Comparison of ENCODE assay signal across 8 mouse cellular contexts in genomic region chr2:161470025-161470424, GRCm38 (mm10).
DNase-seq lines count a peak whose midpoint lies in the region; ATAC-seq and TF ChIP-seq lines count a peak whose summit lies in the region.

No protein-coding gene starts in this region.

- H3K27me3 ChIP-seq in hindbrain, embryonic 14.5 days (ENCODE audit: control insufficient read depth, insufficient read depth, low read length): no peaks in the 10 kb centered on the region
- no peaks in the 10 kb centered on the region for H3K27me3 ChIP-seq in hindbrain, embryonic 12.5 days
- H3K27me3 ChIP-seq in E14TG2a.4 (ENCODE audit: insufficient read depth, low read length): no peaks in the 10 kb centered on the region
- no peaks in the 10 kb centered on the region for H3K27me3 ChIP-seq in hindbrain, embryonic 16.5 days (replicated peaks; ENCODE audit: control insufficient read depth, insufficient read depth, low read length)

- no peak overlapping the region for H3K4me3 ChIP-seq in hindbrain, embryonic 14.5 days (replicated peaks; ENCODE audit: low read length)
- no peak overlapping the region for H3K4me3 ChIP-seq in hindbrain, embryonic 12.5 days
- no peak overlapping the region for H3K4me3 ChIP-seq in E14TG2a.4 (replicated peaks; ENCODE audit: low read length)
- H3K4me3 ChIP-seq in hindbrain, embryonic 16.5 days (ENCODE audit: low read length): no peak overlapping the region

- no peak overlapping the region for H3K4me2 ChIP-seq in hindbrain, embryonic 14.5 days (replicated peaks)
- no peak overlapping the region for H3K4me2 ChIP-seq in hindbrain, embryonic 12.5 days (replicated peaks)
- H3K4me2 ChIP-seq in hindbrain, embryonic 16.5 days (ENCODE audit: low read length): no peak overlapping the region

- WGBS in hindbrain, embryonic 14.5 days: 36% methylated on average over 2 of the region's 2 CpGs
- 36% methylated on average over 2 of the region's 2 CpGs for WGBS in hindbrain, embryonic 12.5 days
- 29% methylated on average over 2 of the region's 2 CpGs for WGBS in hindbrain, embryonic 16.5 days

- ATAC-seq in hindbrain, embryonic 14.5 days (ENCODE audit: low FRiP score): no peak
- no peak for ATAC-seq in hindbrain, embryonic 12.5 days (ENCODE audit: low FRiP score)
- ATAC-seq in hindbrain, embryonic 16.5 days: peak; percentile 74

- no peaks in the 10 kb centered on the region for H3K9me3 ChIP-seq in hindbrain, embryonic 14.5 days (ENCODE audit: control insufficient read depth, low read length)
- H3K9me3 ChIP-seq in hindbrain, embryonic 12.5 days (replicated peaks): no peaks in the 10 kb centered on the region
- H3K9me3 ChIP-seq in E14TG2a.4 (ENCODE audit: low read length): no peaks in the 10 kb centered on the region
- H3K9me3 ChIP-seq in hindbrain, embryonic 16.5 days (ENCODE audit: control insufficient read depth, low read length): peaks cover 4% of the 10 kb centered on the region; the same call in 1 of the 2 replicates

- H3K36me3 ChIP-seq in hindbrain, embryonic 14.5 days (replicated peaks; ENCODE audit: control insufficient read depth, insufficient read depth): no peaks in the 10 kb centered on the region
- H3K36me3 ChIP-seq in hindbrain, embryonic 12.5 days: no peaks in the 10 kb centered on the region
- H3K36me3 ChIP-seq in E14TG2a.4 (ENCODE audit: insufficient read depth, low read length): no peaks in the 10 kb centered on the region
- H3K36me3 ChIP-seq in hindbrain, embryonic 16.5 days (ENCODE audit: control insufficient read depth, insufficient read depth, low read length): no peaks in the 10 kb centered on the region

- no peaks in the 10 kb centered on the region for H3K4me1 ChIP-seq in hindbrain, embryonic 14.5 days (replicated peaks; ENCODE audit: control insufficient read depth, insufficient read depth, low read length)
- no peaks in the 10 kb centered on the region for H3K4me1 ChIP-seq in hindbrain, embryonic 12.5 days
- H3K4me1 ChIP-seq in E14TG2a.4 (replicated peaks; ENCODE audit: low read depth, low read length): no peaks in the 10 kb centered on the region
- no peaks in the 10 kb centered on the region for H3K4me1 ChIP-seq in hindbrain, embryonic 16.5 days (ENCODE audit: control insufficient read depth, insufficient read depth, low read depth, low read length)

- no peak overlapping the region for H3K9ac ChIP-seq in hindbrain, embryonic 14.5 days
- H3K9ac ChIP-seq in hindbrain, embryonic 12.5 days: no peak overlapping the region
- no peak overlapping the region for H3K9ac ChIP-seq in hindbrain, embryonic 16.5 days (ENCODE audit: low read depth, low read length)

- peak; percentile 45 for TF ChIP-seq CTCF in E14TG2a.4 (conservative IDR thresholded peaks at IDR 0.05; ENCODE audit: low read length)

- H3K27ac ChIP-seq in hindbrain, embryonic 14.5 days: no peak overlapping the region
- H3K27ac ChIP-seq in hindbrain, embryonic 12.5 days: no peak overlapping the region
- no peak overlapping the region for H3K27ac ChIP-seq in hindbrain, embryonic 16.5 days (ENCODE audit: low read depth, low read length)

- peak; percentile 75 for DNase-seq in hindbrain, embryonic 14.5 days (ENCODE audit: low spot score)
- DNase-seq in cerebellum, adult 11 months: peak; percentile 4
- peak; percentile 57 for DNase-seq in retina, postnatal 7 days (ENCODE audit: low read depth, low spot score)
- DNase-seq in thymus, postnatal 10 days (ENCODE audit: low spot score in 2 of 2): no peak
- no peak for DNase-seq in yolk sac, embryonic 10.5 days (ENCODE audit: low spot score)

Comparison
In these comparisons a context has a peak if more than half of its experiments do, and no peak if none do; other contexts are left out.
1. DNase-seq: peak in hindbrain, embryonic 14.5 days (single experiment), cerebellum, adult 11 months (single experiment) and retina, postnatal 7 days (single experiment); none in thymus, postnatal 10 days (0 of 2) and yolk sac, embryonic 10.5 days (single experiment).